Mouse (Mus musculus) 3T3-L1 (cell line): Measurements from ENCODE around the gene Cfh.
"Not testable (repeated sequence)": the region's sequence is repeated elsewhere in the genome, so short reads cannot be mapped to it uniquely, and the experiment has no call there.

Source experiments
- DNase-seq: peaks from one replicate; pipeline ENCODE4 v3.0.0-alpha.2; 2015; ENCODE audit warnings: low read depth, low spot score

The Cfh gene

DNA sequence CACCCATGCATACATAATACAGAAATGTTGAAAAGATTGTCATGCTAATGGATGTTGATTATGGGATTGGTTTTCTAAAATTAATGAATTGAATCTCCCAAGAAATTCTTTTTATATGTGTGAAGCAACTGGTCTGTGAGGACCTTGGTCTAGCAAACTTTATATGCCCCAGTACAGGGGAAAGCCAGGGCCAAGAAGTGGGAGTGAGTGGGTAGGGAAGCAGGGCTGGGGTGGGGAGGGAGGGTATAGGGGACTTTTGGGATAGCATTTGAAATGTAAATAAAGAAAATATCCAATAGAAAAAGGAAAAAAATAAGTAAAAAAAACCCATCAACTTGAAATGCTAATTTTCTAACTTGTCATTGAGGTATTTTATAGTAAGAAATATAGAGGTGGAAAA lies at the start of gene Cfh:
TSS of gene Cfh (minus strand) at position 101 of the 400 bp plus-strand sequence.
- DNase-seq: not testable (repeated sequence)

DNA sequence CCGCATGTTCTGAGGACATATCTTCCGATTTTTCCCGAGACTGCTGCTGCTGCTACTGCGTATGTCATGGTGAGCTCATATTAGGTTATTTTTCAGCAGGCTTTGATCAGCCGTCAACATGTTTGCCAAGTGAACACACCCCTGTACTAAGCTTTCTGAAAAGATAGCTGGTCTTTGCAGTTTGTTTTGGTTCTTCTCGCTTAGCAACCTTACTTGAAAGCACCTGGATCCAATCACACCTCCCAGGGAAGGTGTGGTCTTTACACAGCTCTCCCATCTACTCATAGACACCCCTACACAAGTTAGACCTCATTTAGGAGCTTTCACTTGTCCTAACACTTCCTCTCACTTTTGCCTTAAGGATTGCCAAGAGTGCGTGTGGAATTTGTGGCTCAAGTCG lies 43.1 kb upstream of the Cfh start:
- no peak for DNase-seq

GRCm38 (mm10) chr1:140225221-140225620 lies 41.7 kb upstream of the Cfh start:
- DNase-seq: no peak

- DNase-seq: no peak
Observed at GRCm38 (mm10) chr1:140205329-140205728, 21.8 kb upstream of the Cfh start.

GRCm38 (mm10) chr1:140188500-140188899 lies 4.9 kb upstream of the Cfh start:
- DNase-seq: not testable (repeated sequence)

GRCm38 (mm10) chr1:140183208-140183607 lies 356 bp downstream of the Cfh start:
- DNase-seq: no peak

GRCm38 (mm10) chr1:140180125-140180524 lies 3.4 kb downstream of the Cfh start:
- DNase-seq: no peak

DNA sequence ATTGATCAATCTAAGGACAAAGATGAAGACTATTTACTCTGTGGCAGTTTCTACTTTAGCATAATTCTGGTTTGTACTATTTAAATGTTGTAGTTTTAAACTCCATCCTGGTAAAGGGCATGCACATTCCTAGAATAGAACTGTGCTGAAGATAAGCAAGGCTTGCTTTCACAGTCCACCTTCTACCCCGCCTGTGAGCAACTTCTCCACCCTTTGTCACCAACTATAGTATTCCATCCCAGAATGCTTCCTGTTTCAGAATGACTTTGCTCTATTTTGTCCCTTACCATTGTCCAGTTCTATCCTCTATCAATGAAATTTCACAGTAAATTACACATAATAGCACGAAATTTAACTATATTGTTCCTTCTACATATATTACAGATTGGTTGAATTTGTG lies 8.1 kb downstream of the Cfh start:
- DNase-seq: no peak

- peak; percentile 37 for DNase-seq
Observed at GRCm38 (mm10) chr1:140171581-140172154, 11.9 kb downstream of the Cfh start.

DNA sequence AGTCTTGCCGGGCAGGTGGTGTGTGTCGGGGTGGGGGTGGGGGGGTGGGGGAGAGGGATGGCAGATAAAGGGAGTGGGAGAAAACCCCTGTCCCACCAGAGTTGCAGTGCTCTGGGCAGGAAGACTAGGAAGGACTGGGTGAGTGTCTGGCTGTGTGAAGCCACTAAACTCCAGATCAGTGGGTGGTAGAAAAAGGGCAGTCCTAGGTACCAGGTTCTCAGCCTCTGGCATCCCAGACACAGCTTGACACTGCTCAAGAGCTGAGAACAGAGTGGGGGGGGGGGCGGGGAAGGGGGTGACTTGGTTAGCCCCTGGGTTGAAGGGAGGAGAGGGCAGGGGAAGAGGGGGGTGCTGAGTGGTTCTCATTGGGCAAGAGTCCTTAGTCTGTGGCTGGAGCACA lies 24.6 kb downstream of the Cfh start:
- DNase-seq: no peak

DNA sequence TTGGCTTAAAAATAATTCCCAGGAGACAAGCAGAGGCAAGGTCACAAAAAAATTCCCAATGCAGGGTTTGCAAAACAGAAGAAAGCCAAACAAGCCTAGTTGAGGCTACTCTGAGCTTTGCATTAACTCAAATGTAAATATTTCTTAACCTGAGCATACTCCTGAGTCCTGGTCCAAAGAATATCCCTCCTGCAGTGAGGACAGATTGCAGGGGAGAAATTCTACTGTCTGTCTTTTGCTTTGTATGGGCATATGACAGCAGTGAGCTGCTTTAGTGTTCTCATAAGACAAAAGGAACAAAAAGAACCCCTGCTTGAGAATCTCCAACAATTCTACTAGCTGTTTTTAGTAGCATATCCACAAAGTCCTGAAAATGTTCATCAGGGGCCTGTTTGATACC lies 114.1 kb downstream of the Cfh start:
- no peak for DNase-seq
